In genomic region chr19:9989884-9990256, GRCm38 (mm10) we compare ENCODE assay signal across 17 mouse cellular contexts. TPM values are rescaled to one million over a fixed set of nuclear protein-coding genes. Genes with fewer than 3 reads are reported as not detected.
DNase-seq lines count a peak whose midpoint lies in the region; ATAC-seq and TF ChIP-seq lines count a peak whose summit lies in the region.
"Had no signal": no experiment of that assay in that cellular context is flagged by ENCODE, and none has a peak within 500 bp of the region (broad histone marks: within the 10 kb centered on the region; RNA-seq: fewer than 3 reads in every experiment).

No protein-coding gene starts in this region.

- peaks cover 5 to 10% of the 10 kb centered on the region in 2 experiments; a peak in 3 of 4 replicates for H3K36me3 ChIP-seq in MEL (ENCODE audit: control insufficient read depth in 1 of 2, insufficient read depth in 2 of 2, low read length in 2 of 2)
- H3K36me3 ChIP-seq in erythroblast, embryonic 14.5 days (ENCODE audit: control insufficient read depth): peaks cover 33% of the 10 kb centered on the region
- H3K36me3 ChIP-seq in liver, embryonic 13.5 days: peaks cover 19% of the 10 kb centered on the region
- peaks cover 16% of the 10 kb centered on the region for H3K36me3 ChIP-seq in liver, postnatal 0 days (replicated peaks; ENCODE audit: insufficient read depth, low read length)
- H3K36me3 ChIP-seq in intestine, embryonic 15.5 days: peaks cover 7% of the 10 kb centered on the region; the same call in 1 of the 2 replicates

- TF ChIP-seq RAD21 in MEL (IDR thresholded peaks at IDR 0.05; ENCODE audit: low read depth, low read length): no peak

- TF ChIP-seq CTCF in MEL (IDR thresholded peaks at IDR 0.05 in 2 of 3, conservative IDR thresholded peaks at IDR 0.05 in 1 of 3; ENCODE audit: control insufficient read depth in 1 of 3, insufficient read depth in 1 of 3, low read depth in 2 of 3, low read length in 3 of 3, poor library complexity in 1 of 3, severe bottlenecking in 1 of 3): no peak
- no peak for TF ChIP-seq CTCF in liver, postnatal 0 days (IDR thresholded peaks at IDR 0.05; ENCODE audit: low read depth)

- peaks cover 0 to 17% of the 10 kb centered on the region in 2 experiments for H3K4me1 ChIP-seq in MEL (ENCODE audit: control insufficient read depth in 1 of 2, insufficient read depth in 2 of 2, low read length in 2 of 2)
- peaks cover 80% of the 10 kb centered on the region for H3K4me1 ChIP-seq in erythroblast, embryonic 14.5 days (ENCODE audit: control insufficient read depth)
- peaks cover 85% of the 10 kb centered on the region for H3K4me1 ChIP-seq in liver, embryonic 13.5 days (replicated peaks)
- peaks cover 14% of the 10 kb centered on the region for H3K4me1 ChIP-seq in liver, postnatal 0 days (ENCODE audit: insufficient read depth)
- H3K4me1 ChIP-seq in intestine, embryonic 15.5 days (replicated peaks): 0 out of 2 replicates have a peak, but pooled peaks cover 5% of the 10 kb centered on the region

- H3K79me2 ChIP-seq in MEL (ENCODE audit: control insufficient read depth, insufficient read depth, low read length, poor library complexity): no peaks in the 10 kb centered on the region

- peak; percentile 73 for ATAC-seq in liver, embryonic 13.5 days (ENCODE audit: low read depth)
- no peak for ATAC-seq in liver, postnatal 0 days
- no peak for ATAC-seq in intestine, embryonic 15.5 days
- ATAC-seq: activated CD4-positive, CD25-positive, alpha-beta regulatory T cell, adult 4 months; forebrain, embryonic 15.5 days had no signal

- TF ChIP-seq POLR2A in MEL (IDR thresholded peaks at IDR 0.05; ENCODE audit: control insufficient read depth in 1 of 2, insufficient read depth in 1 of 2, low read depth in 1 of 2, low read length in 2 of 2, poor library complexity in 1 of 2): no peak

- H3K9me3 ChIP-seq in MEL (replicated peaks; ENCODE audit: insufficient read depth, low read length): no peaks in the 10 kb centered on the region
- H3K9me3 ChIP-seq in erythroblast, embryonic 14.5 days (ENCODE audit: control insufficient read depth, low read length): no peaks in the 10 kb centered on the region
- H3K9me3 ChIP-seq in liver, embryonic 13.5 days (replicated peaks): no peaks in the 10 kb centered on the region
- no peaks in the 10 kb centered on the region for H3K9me3 ChIP-seq in liver, postnatal 0 days (ENCODE audit: low read length)
- no peaks in the 10 kb centered on the region for H3K9me3 ChIP-seq in intestine, embryonic 15.5 days
- H3K9me3 ChIP-seq: embryonic facial prominence, embryonic 13.5 days; forebrain, embryonic 15.5 days; heart, embryonic 12.5 days; hindbrain, embryonic 15.5 days had no signal

- no peak overlapping the region for H3K9ac ChIP-seq in MEL (ENCODE audit: control insufficient read depth, low read depth, low read length, poor library complexity, severe bottlenecking)
- H3K9ac ChIP-seq in liver, embryonic 13.5 days: peak overlapping the region; percentile 50
- H3K9ac ChIP-seq in liver, postnatal 0 days (replicated peaks): no peak overlapping the region
- no peak overlapping the region for H3K9ac ChIP-seq in intestine, embryonic 15.5 days
- H3K9ac ChIP-seq: embryonic facial prominence, embryonic 13.5 days; forebrain, embryonic 15.5 days; heart, embryonic 12.5 days; hindbrain, embryonic 15.5 days had no signal

- DNase-seq in MEL (ENCODE audit: low read depth, low spot score): no peak
- DNase-seq in liver, embryonic 13.5 days: peak; percentile 39
- DNase-seq in liver, postnatal 0 days: no peak
- no peak for DNase-seq in T-cell, adult 2 months (ENCODE audit: low spot score)
- DNase-seq in urinary bladder, postnatal 36 days (ENCODE audit: low spot score in 2 of 2): no peak
- DNase-seq in cerebellum, postnatal 14 days: no peak
- DNase-seq: cerebellum, adult 11-12 months; cerebellum, postnatal 36 days; gastrocnemius, postnatal 10 days had no signal

- TF ChIP-seq EP300 in MEL (IDR thresholded peaks at IDR 0.05; ENCODE audit: low read depth in 1 of 2, low read length in 2 of 2): peak; percentile 56 to 73
- peak; percentile 80 for TF ChIP-seq EP300 in liver, postnatal 0 days (IDR thresholded peaks at IDR 0.05; ENCODE audit: low read depth)

- H3K4me2 ChIP-seq in liver, embryonic 13.5 days: peak overlapping the region; percentile 52
- H3K4me2 ChIP-seq in liver, postnatal 0 days (ENCODE audit: low read depth, low read length): 0 out of 2 replicates have a peak overlapping the region, but pooled peaks have one; percentile 42
- H3K4me2 ChIP-seq in intestine, embryonic 15.5 days (replicated peaks): no peak overlapping the region
- H3K4me2 ChIP-seq: embryonic facial prominence, embryonic 13.5 days; forebrain, embryonic 15.5 days; heart, embryonic 12.5 days; hindbrain, embryonic 15.5 days had no signal

- peak overlapping the region; percentile 49 for H3K27ac ChIP-seq in MEL (ENCODE audit: control insufficient read depth, low read depth, low read length)
- H3K27ac ChIP-seq in liver, embryonic 13.5 days: peak overlapping the region; percentile 85
- H3K27ac ChIP-seq in liver, postnatal 0 days (ENCODE audit: low read depth): no peak overlapping the region
- H3K27ac ChIP-seq in intestine, embryonic 15.5 days: no peak overlapping the region
- H3K27ac ChIP-seq: embryonic facial prominence, embryonic 13.5 days; forebrain, embryonic 15.5 days; heart, adult 2 months; hindbrain, embryonic 15.5 days had no signal

- no peaks in the 10 kb centered on the region for H3K27me3 ChIP-seq in MEL (ENCODE audit: control insufficient read depth in 1 of 2, insufficient read depth in 2 of 2, low read length in 2 of 2)
- no peaks in the 10 kb centered on the region for H3K27me3 ChIP-seq in erythroblast, embryonic 14.5 days (ENCODE audit: control insufficient read depth)
- no peaks in the 10 kb centered on the region for H3K27me3 ChIP-seq in liver, embryonic 13.5 days
- H3K27me3 ChIP-seq in liver, postnatal 0 days (ENCODE audit: insufficient read depth, low read length): no peaks in the 10 kb centered on the region
- H3K27me3 ChIP-seq in intestine, embryonic 15.5 days (replicated peaks): no peaks in the 10 kb centered on the region
- H3K27me3 ChIP-seq: embryonic facial prominence, embryonic 13.5 days; forebrain, embryonic 15.5 days; heart, embryonic 12.5 days; hindbrain, embryonic 15.5 days had no signal

- no peak overlapping the region for H3K4me3 ChIP-seq in MEL (ENCODE audit: control insufficient read depth in 1 of 2, insufficient read depth in 1 of 2, low read depth in 2 of 2, low read length in 2 of 2)
- H3K4me3 ChIP-seq in erythroblast, embryonic 14.5 days (replicated peaks): peak overlapping the region; percentile 25
- peak overlapping the region; percentile 9; the same call in 1 of the 2 replicates for H3K4me3 ChIP-seq in liver, embryonic 13.5 days (replicated peaks)
- H3K4me3 ChIP-seq in liver, postnatal 0 days (ENCODE audit: low read depth, low read length): no peak overlapping the region
- H3K4me3 ChIP-seq in intestine, embryonic 15.5 days (replicated peaks): no peak overlapping the region
- H3K4me3 ChIP-seq: embryonic facial prominence, embryonic 13.5 days; forebrain, embryonic 15.5 days; heart, adult 2 months; heart, embryonic 12.5 days; hindbrain, embryonic 15.5 days had no signal

TF ChIP-seq in MEL, 35 proteins besides CTCF, POLR2A, EP300 and RAD21 (continues in another document):
- TF ChIP-seq TBP (IDR thresholded peaks at IDR 0.05; ENCODE audit: low read depth, low read length) (no peak), MAX (IDR thresholded peaks at IDR 0.05; ENCODE audit: low read length) (no peak), SMC3 (IDR thresholded peaks at IDR 0.05; ENCODE audit: low read depth, low read length) (no peak), RCOR1 (IDR thresholded peaks at IDR 0.05; ENCODE audit: low read depth, low read length) (peak; percentile 72), E2F4 (IDR thresholded peaks at IDR 0.05; ENCODE audit: borderline replicate concordance, low read depth, low read length) (no peak), ELF1 (IDR thresholded peaks at IDR 0.05; ENCODE audit: low read depth, low read length) (no peak)

RNA-seq across cellular contexts. Expression of gene Fth1, which starts 9.5 kb away (rescaled TPM):
- total RNA-seq in MEL (2012; rRNA removed): 444 and 518 TPM in 2 replicates
- polyA plus RNA-seq in MEL (2012; ENCODE audit: insufficient read depth in 1 of 2, insufficient read length in 2 of 2, low read depth in 1 of 2, low replicate concordance in 2 of 2, missing spikeins in 1 of 2): 1,000 to 10,000 TPM; 2,118 to 2,175 TPM
- polyA plus RNA-seq in erythroblast, embryonic 14.5 days (2012): 1,886 and 6,516 TPM in 2 replicates
- 5,062 and 5,153 TPM in 2 replicates for polyA plus RNA-seq in liver, embryonic 13.5 days (2015; fragmentation: Nextera tagmentation; extraction: Ambion mirVana)
- polyA plus RNA-seq in liver, postnatal 0 days (2015; fragmentation: Nextera tagmentation; extraction: Ambion mirVana): 4,793 and 5,083 TPM in 2 replicates
- 1,893 and 1,941 TPM in 2 replicates for polyA plus RNA-seq in intestine, embryonic 15.5 days (2015; fragmentation: Nextera tagmentation; extraction: Ambion mirVana)

RNA-seq across cellular contexts. Expression of gene Best1, which starts 11.6 kb away (rescaled TPM):
- not detected in 2 replicates for total RNA-seq in MEL (2012; rRNA removed)
- polyA plus RNA-seq in MEL (2012; ENCODE audit: insufficient read depth in 1 of 2, insufficient read length in 2 of 2, low read depth in 1 of 2, low replicate concordance in 2 of 2, missing spikeins in 1 of 2): under 1 TPM in 1 of 2 experiments, not detected in 1; 0.08 TPM
- polyA plus RNA-seq in erythroblast, embryonic 14.5 days (2012): not detected in 2 replicates
- polyA plus RNA-seq in liver, embryonic 13.5 days (2015; fragmentation: Nextera tagmentation; extraction: Ambion mirVana): 0.17 and 0.20 TPM in 2 replicates
- 0.08 and 0.13 TPM in 2 replicates for polyA plus RNA-seq in liver, postnatal 0 days (2015; fragmentation: Nextera tagmentation; extraction: Ambion mirVana)
- 0.50 and 0.58 TPM in 2 replicates for polyA plus RNA-seq in intestine, embryonic 15.5 days (2015; fragmentation: Nextera tagmentation; extraction: Ambion mirVana)
- polyA plus RNA-seq: activated CD4-positive, CD25-positive, alpha-beta regulatory T cell, adult 4 months had no signal

RNA-seq across cellular contexts. Expression of gene Rab3il1, which starts 11.6 kb away (rescaled TPM):
- 0.52 and 1.0 TPM in 2 replicates for total RNA-seq in MEL (2012; rRNA removed)
- 1 to 10 TPM in 1 of 2 experiments, not detected in 1; 1.4 TPM for polyA plus RNA-seq in MEL (2012; ENCODE audit: insufficient read depth in 1 of 2, insufficient read length in 2 of 2, low read depth in 1 of 2, low replicate concordance in 2 of 2, missing spikeins in 1 of 2)
- polyA plus RNA-seq in erythroblast, embryonic 14.5 days (2012): 90.0 and 90.9 TPM in 2 replicates
- polyA plus RNA-seq in liver, embryonic 13.5 days (2015; fragmentation: Nextera tagmentation; extraction: Ambion mirVana): 196 and 207 TPM in 2 replicates
- polyA plus RNA-seq in liver, postnatal 0 days (2015; fragmentation: Nextera tagmentation; extraction: Ambion mirVana): 74.9 and 80.9 TPM in 2 replicates
- polyA plus RNA-seq in intestine, embryonic 15.5 days (2015; fragmentation: Nextera tagmentation; extraction: Ambion mirVana): 34.7 and 35.0 TPM in 2 replicates

RNA-seq across cellular contexts. Expression of gene Fads3, which starts 51.5 kb away (rescaled TPM):
- 1.4 and 2.3 TPM in 2 replicates for total RNA-seq in MEL (2012; rRNA removed)
- polyA plus RNA-seq in MEL (2012; ENCODE audit: insufficient read depth in 1 of 2, insufficient read length in 2 of 2, low read depth in 1 of 2, low replicate concordance in 2 of 2, missing spikeins in 1 of 2): 10 to 100 TPM in 1 of 2 experiments, not detected in 1; 11.2 TPM
- polyA plus RNA-seq in erythroblast, embryonic 14.5 days (2012): 11.1 and 13.7 TPM in 2 replicates
- polyA plus RNA-seq in liver, embryonic 13.5 days (2015; fragmentation: Nextera tagmentation; extraction: Ambion mirVana): 5.3 and 7.3 TPM in 2 replicates
- polyA plus RNA-seq in liver, postnatal 0 days (2015; fragmentation: Nextera tagmentation; extraction: Ambion mirVana): 1.7 and 2.0 TPM in 2 replicates
- 15.1 and 16.3 TPM in 2 replicates for polyA plus RNA-seq in intestine, embryonic 15.5 days (2015; fragmentation: Nextera tagmentation; extraction: Ambion mirVana)
- polyA plus RNA-seq: activated CD4-positive, CD25-positive, alpha-beta regulatory T cell, adult 4 months had no signal

Comparison
In these comparisons a context has a peak if more than half of its experiments do, and no peak if none do; other contexts are left out.
1. H3K27ac ChIP-seq: peak in MEL (single experiment) and liver, embryonic 13.5 days (single experiment); none in liver, postnatal 0 days (single experiment) and intestine, embryonic 15.5 days (single experiment).
2. H3K4me3 ChIP-seq: peak in erythroblast, embryonic 14.5 days (single experiment) and liver, embryonic 13.5 days (single experiment); none in MEL (0 of 2), liver, postnatal 0 days (single experiment) and intestine, embryonic 15.5 days (single experiment).
3. RNA of gene Rab3il1, which starts 11.6 kb away (polyA plus RNA-seq): 196 to 207 TPM in liver, embryonic 13.5 days, 90.0 to 90.9 TPM in erythroblast, embryonic 14.5 days, 74.9 to 80.9 TPM in liver, postnatal 0 days and 34.7 to 35.0 TPM in intestine, embryonic 15.5 days; 1.4 TPM in MEL; every median in the first group is over 10 times any median in the second.